Mouse (Mus musculus) heart, embryonic 12.5 days (tissue): ENCODE data around the gene Yipf3. TPM values are rescaled to one million over a fixed set of nuclear protein-coding genes. Genes with fewer than 3 reads are reported as not detected.

Experiments
- ATAC-seq: fragments of 200-750 bp; cut with Nextera tagmentation; 2 replicates; pipeline ENCODE4 v1.8.0; 2017; ENCODE audit warnings: moderate TSS enrichment, moderate library complexity; ENCODE audit not compliant: insufficient number of reproducible peaks, low FRiP score
- H3K27ac ChIP-seq: fragments of 300-500 bp; sonication (generic); 2 replicates; pipeline ENCODE4 v1.5.1; 2016; ENCODE audit warnings: mild to moderate bottlenecking, moderate library complexity; ENCODE audit not compliant: poor library complexity, severe bottlenecking
- H3K27me3 ChIP-seq: fragments of 300-500 bp; sonication (generic); replicated peaks from 2 replicates; pipeline ENCODE4 v1.6.1; 2016; ENCODE audit warnings: mild to moderate bottlenecking, moderate library complexity
- H3K36me3 ChIP-seq: fragments of 300-500 bp; sonication (generic); 2 replicates; pipeline ENCODE4 v1.6.1; 2016; ENCODE audit warnings: mild to moderate bottlenecking, moderate library complexity
- H3K4me1 ChIP-seq: fragments of 300-500 bp; sonication (generic); replicated peaks from 2 replicates; pipeline ENCODE4 v1.6.1; 2016; ENCODE audit warnings: mild to moderate bottlenecking
- H3K4me2 ChIP-seq: fragments of 300-500 bp; sonication (generic); 2 replicates; pipeline ENCODE4 v1.6.1; 2016; ENCODE audit warnings: mild to moderate bottlenecking, moderate library complexity
- H3K4me3 ChIP-seq: fragments of 300-500 bp; sonication (generic); 2 replicates; pipeline ENCODE4 v1.5.1; 2016; ENCODE audit warnings: mild to moderate bottlenecking
- H3K9ac ChIP-seq: fragments of 300-500 bp; sonication (generic); 2 replicates; pipeline ENCODE4 v1.6.1; 2016; ENCODE audit warnings: mild to moderate bottlenecking, moderate library complexity
- H3K9me3 ChIP-seq: fragments of 300-500 bp; sonication (generic); replicated peaks from 2 replicates; pipeline ENCODE4 v1.6.1; 2016; ENCODE audit warnings: mild to moderate bottlenecking, moderate library complexity
- WGBS: fragments of 180-500 bp; shearing (Covaris S2); methylation state at CpG from one replicate; pipeline ENCODE4 v1.1.7; 2016; 5-methylcytosine and 5-hydroxymethylcytosine counted together
- polyA plus RNA-seq: library from polyadenylated mRNA; unstranded; fragments of >200 nt; fragmentation: Nextera tagmentation; extraction: Ambion mirVana; gene quantifications from 2 replicates; pipeline ENCODE4 v1.2.1, GENCODE M21; 2016

Yipf3 gene
- polyA plus RNA-seq, 1 experiment from 2014 or later = 66.6 TPM

DNA sequence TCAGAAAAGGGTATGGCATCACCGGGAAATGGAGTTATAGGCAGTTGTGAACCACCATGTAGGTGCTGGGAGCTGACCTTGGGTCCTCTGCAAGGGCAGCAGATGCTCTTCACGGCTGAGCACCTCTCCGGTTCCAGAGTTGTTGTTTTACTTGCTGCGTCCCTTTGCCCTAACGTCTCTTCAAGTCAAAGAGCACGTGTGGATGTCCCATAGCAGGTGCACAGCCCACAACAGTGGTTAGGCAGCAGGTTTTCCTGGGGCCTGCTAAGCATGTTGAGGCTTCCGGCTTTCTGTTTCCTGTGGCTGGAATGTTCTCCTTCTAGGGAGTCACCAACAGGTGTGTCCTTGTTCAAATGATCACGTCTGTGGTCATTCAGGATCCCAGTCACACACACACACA, 36.0 kb downstream of the Yipf3 start:
- H3K4me1 ChIP-seq = peaks cover 26% of the 10 kb centered on the region
- no peak for ATAC-seq
- H3K4me3 ChIP-seq = no peak overlapping the region
- no peak overlapping the region for H3K4me2 ChIP-seq
- no peak overlapping the region for H3K27ac ChIP-seq
- H3K9me3 ChIP-seq = no peaks in the 10 kb centered on the region
- peaks cover 20% of the 10 kb centered on the region for H3K36me3 ChIP-seq
- no peaks in the 10 kb centered on the region; the same call in 1 of the 2 replicates for H3K27me3 ChIP-seq
- WGBS = 82% methylated on average over 8 of the region's 8 CpGs
- H3K9ac ChIP-seq = no peak overlapping the region

DNA sequence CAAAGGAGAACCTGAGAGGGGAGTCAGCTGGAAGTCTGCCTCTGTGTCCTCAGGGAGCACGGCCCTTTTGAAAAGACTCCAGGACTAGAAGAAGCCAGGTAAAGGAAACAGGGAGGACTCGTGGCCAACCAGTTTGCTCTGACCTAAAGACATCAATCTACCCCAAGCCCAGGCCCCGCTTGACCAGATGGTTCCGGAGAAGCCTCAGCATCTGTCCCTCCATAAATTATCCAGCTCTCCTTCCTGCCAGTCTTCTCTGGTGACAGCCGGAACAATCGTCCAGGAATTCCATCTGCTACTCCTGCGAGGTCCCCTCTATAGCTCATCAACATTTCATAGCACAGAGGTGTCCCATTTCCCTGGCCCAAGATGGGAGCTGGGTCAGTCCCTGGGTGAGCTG, 36.8 kb downstream of the Yipf3 start:
- Histone ChIP-seq H3K4me2 (no peak overlapping the region), H3K9ac (no peak overlapping the region), H3K9me3 (no peaks in the 10 kb centered on the region), H3K27me3 (no peaks in the 10 kb centered on the region; the same call in 1 of the 2 replicates), H3K4me1 (peaks cover 24% of the 10 kb centered on the region), H3K4me3 (no peak overlapping the region), H3K27ac (no peak overlapping the region), H3K36me3 (peaks cover 12% of the 10 kb centered on the region)
- WGBS = 67% methylated on average over 7 of the region's 7 CpGs
- ATAC-seq = no peak

DNA sequence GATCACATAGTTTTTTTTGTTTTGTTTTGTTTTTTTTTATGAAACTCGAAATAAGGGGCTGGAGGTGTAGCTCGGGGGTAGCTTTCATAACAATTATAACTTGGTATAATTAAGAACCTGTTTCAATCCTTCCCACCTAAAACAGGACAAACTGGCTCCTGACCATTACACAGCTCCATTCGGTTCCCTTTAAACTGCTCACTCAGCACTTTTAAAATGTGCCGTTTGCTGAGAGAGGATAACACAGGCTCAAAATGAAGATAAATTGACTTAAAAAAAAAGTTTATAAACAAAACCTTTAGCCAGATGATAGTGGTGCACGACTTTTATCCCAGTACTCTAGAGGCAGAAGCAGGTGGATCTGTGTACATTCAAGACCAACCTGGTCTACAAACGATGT, 37.5 kb downstream of the Yipf3 start:
- Histone ChIP-seq H3K9me3 (no peaks in the 10 kb centered on the region), H3K36me3 (peaks cover 5% of the 10 kb centered on the region), H3K4me2 (no peak overlapping the region), H3K4me1 (peaks cover 24% of the 10 kb centered on the region), H3K4me3 (no peak overlapping the region), H3K9ac (no peak overlapping the region), H3K27ac (no peak overlapping the region), H3K27me3 (no peaks in the 10 kb centered on the region; the same call in 1 of the 2 replicates)
- ATAC-seq = no peak
- 54% methylated on average over 6 of the region's 6 CpGs for WGBS

DNA sequence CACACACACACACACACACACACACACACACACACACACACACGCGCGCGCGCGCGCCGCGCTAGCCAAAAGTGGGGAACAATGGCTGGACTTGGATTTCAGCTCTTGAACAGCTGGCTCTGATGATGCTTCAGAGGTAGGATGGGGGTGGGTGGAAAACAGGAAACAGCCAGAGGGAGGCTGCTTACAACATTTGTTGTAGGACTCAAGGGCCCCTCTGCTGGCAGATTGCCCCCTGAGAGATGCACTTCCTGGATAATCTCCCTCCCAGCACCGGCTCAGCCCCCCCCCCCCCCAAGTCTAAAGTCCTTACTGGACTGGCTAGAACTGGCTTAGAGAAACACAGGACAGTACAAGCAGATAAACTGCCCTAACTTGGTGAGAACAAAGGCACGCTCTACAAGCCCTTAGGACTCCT, 39.8 kb downstream of the Yipf3 start:
- Histone ChIP-seq H3K4me3 (no peak overlapping the region), H3K27ac (no peak overlapping the region), H3K4me1 (peaks cover 11% of the 10 kb centered on the region; the same call in 1 of the 2 replicates), H3K9ac (no peak overlapping the region), H3K27me3 (peaks cover 5% of the 10 kb centered on the region; the same call in 1 of the 2 replicates), H3K9me3 (no peaks in the 10 kb centered on the region), H3K4me2 (no peak overlapping the region), H3K36me3 (no peaks in the 10 kb centered on the region)
- WGBS = 48% methylated on average over 11 of the region's 11 CpGs
- ATAC-seq = peak; percentile 63

DNA sequence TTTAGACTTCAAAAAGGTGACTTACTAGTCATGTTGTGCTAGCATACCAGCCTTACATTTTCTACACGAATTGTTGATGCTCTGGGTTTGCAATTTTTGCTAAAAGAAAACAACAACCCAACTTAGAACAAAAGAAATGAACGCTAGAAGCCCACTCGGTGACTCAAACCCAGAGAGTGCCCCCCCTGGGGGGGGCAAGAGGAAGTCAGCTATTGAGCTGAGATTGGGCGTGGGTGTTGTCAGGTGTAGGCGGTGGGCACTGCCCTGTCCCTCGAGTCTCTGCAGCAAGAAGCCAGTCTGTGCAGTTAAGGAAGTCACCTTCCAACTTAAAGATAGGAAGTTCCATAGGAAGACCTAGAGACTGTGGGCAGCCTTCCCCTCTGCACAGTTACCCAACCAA, 48.7 kb downstream of the Yipf3 start:
- no peak overlapping the region for H3K4me3 ChIP-seq

DNA sequence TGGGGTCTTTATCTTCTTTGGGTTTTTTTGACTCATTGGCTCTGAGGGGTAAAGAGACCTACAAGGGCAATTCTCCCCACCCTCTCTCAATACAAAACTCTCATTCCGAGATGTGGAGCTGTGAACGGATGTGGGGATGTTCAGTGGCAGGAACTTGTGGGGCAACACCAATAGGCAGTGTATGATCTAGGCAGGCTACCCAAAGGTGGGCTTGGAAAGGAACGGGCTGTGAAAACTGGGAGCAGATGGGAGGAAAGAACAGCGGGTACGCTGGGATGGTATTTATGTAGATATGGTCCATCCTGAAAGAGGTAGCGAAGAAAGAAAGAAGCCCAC, 49.1 kb downstream of the Yipf3 start:
- Histone ChIP-seq H3K27me3 (peaks cover 89% of the 10 kb centered on the region), H3K9me3 (no peaks in the 10 kb centered on the region)

More for the DNA sequence above, 48.7 kb downstream of the Yipf3 start:
- H3K27me3 ChIP-seq = peaks cover 85% of the 10 kb centered on the region
- ATAC-seq = no peak
- WGBS = 40% methylated on average over 6 of the region's 6 CpGs
- H3K4me1 ChIP-seq = peaks cover 20% of the 10 kb centered on the region
- no peak overlapping the region for H3K4me2 ChIP-seq
- H3K27ac ChIP-seq = no peak overlapping the region
- H3K9me3 ChIP-seq = no peaks in the 10 kb centered on the region
- no peak overlapping the region for H3K9ac ChIP-seq
- H3K36me3 ChIP-seq = no peaks in the 10 kb centered on the region

DNA sequence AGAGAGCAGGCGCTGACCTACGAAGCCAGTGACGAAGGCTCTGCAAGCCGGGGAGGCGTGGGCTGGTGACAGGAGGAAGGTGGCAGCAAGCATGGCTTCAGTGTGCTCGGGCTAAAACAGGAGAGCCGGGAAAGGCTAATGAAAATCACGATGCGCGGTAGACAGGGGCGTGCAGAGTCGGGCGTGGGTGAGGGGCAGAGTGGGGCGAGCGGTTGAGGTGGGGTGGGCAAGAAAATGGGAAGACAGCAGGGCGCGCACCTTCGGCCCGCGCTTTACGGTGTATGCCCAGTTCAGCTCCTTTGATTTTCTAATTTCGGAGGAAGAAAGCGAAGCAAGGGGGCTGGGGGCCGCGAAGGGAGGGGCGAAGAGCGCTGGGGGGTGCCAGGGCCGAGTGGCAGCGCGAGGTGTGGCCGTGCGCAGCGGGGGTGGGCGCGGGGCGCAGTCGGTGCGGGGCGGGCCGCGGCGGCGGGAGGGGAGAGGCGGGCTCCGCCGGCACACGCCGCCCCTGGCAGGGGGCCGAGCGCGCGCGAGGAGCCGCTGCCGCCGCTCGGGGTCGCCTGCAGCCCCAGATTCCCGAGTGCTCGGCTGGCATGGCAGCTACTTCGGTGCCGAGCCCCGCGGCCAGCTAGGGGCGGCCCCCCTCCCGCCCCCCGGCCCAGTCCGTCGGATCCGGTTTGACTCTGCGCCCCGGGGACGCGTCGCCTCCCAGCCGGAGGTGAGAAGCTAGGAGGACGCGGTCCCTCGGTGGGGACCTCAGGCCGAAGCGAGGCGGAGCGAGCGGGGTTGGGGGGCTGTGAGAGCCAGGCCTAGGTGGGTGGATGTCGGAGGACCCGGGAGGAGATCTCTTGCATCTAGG, 49.7 kb downstream of the Yipf3 start, which contains the start of gene Dlk2:
TSS of gene Dlk2 (plus strand) at position 58 of the 856 bp plus-strand sequence.
- Histone ChIP-seq H3K4me1 (peaks cover 20% of the 10 kb centered on the region), H3K9me3 (no peaks in the 10 kb centered on the region), H3K4me3 (peak within 1 kb of the TSS; percentile 62), H3K36me3 (no peaks in the 10 kb centered on the region), H3K27ac (no peak within 1 kb of the TSS), H3K9ac (peak within 1 kb of the TSS; percentile 75), H3K27me3 (peaks cover 84% of the 10 kb centered on the region), H3K4me2 (peak within 1 kb of the TSS; percentile 99)
- peak; percentile 28; the same call in 1 of the 2 replicates for ATAC-seq
- 2% methylated on average over 84 of the region's 86 CpGs for WGBS

More for the DNA sequence above, 49.1 kb downstream of the Yipf3 start:
- 9% methylated on average over 6 of the region's 6 CpGs for WGBS
- Histone ChIP-seq H3K4me2 (peak overlapping the region; percentile 99), H3K36me3 (no peaks in the 10 kb centered on the region), H3K27ac (no peak overlapping the region), H3K4me1 (peaks cover 20% of the 10 kb centered on the region), H3K9ac (0 out of 2 replicates have a peak overlapping the region, but pooled peaks have one; percentile 75), H3K4me3 (peak overlapping the region; percentile 62)
- no peak for ATAC-seq

DNA sequence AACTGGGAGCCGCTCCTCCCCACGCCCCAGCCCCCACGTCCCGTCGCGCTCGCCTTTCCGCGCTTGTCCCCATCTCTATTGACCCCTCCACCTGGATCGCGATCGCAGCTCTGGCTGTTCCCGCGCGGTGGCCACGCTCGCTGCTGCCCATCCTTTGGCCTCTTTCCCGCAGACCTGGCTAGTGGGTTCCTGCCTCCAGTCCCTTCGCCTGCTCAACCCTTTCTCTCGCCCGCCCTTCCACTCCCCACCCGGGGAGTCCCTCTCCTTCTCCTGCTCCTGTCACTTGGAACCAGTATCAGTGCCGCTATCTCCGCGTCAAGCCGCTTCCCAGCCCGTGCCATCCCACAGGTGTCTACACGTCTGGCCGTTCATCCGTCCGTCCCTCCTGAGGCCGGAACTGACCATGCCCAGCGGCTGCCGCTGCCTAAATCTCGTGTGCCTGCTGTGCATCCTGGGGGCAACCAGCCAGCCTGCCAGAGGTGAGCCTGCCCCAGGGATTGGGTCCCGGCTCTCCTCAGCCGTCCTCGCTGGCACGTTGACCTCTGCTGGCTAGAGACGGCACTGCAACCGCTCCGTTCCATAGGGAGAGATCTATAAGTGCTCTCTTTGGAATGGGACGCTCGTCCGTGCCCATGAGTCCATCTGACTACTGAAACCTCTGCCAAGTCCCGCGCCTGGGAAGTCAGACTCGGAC, 50.5 kb downstream of the Yipf3 start:
- under 1% methylated on average over 46 of the region's 48 CpGs for WGBS
- Histone ChIP-seq H3K4me2 (peak overlapping the region; percentile 99), H3K9me3 (no peaks in the 10 kb centered on the region), H3K9ac (peak overlapping the region; percentile 75), H3K27ac (no peak overlapping the region), H3K27me3 (peaks cover 80% of the 10 kb centered on the region), H3K36me3 (no peaks in the 10 kb centered on the region), H3K4me1 (peaks cover 20% of the 10 kb centered on the region), H3K4me3 (peak overlapping the region; percentile 62)
- ATAC-seq = peak; percentile 75

DNA sequence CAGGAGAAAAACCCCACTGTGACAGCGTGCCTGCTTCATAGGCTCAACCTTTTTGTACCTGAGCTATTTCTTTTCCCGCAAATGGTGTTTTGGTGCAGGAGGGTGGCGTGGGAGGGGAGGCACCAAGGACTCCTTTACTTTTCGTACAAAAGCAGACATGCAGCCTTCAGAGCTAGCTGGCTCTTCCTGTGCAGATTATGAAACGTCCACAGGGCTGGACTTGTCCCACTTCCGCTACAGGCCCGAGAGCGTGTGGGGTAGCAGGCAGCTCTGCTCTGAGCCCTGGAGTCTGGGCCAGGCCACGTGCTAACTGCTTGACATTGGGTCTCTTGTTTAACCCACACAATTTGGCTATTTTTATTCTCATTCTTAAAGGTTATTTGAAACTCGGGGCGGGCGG, 54.0 kb downstream of the Yipf3 start:
- WGBS = 70% methylated on average over 12 of the region's 12 CpGs
- Histone ChIP-seq H3K27me3 (peaks cover 56% of the 10 kb centered on the region), H3K36me3 (peaks cover 21% of the 10 kb centered on the region), H3K4me3 (no peak overlapping the region), H3K4me2 (no peak overlapping the region), H3K9me3 (no peaks in the 10 kb centered on the region), H3K27ac (no peak overlapping the region), H3K9ac (no peak overlapping the region), H3K4me1 (peaks cover 26% of the 10 kb centered on the region)
- ATAC-seq = no peak
